Mouse (Mus musculus): Measurements from ENCODE around the gene Prkg1. TPM values are rescaled to one million over a fixed set of nuclear protein-coding genes. Genes with fewer than 3 reads are reported as not detected.
A peak's percentile ranks its signal among the peaks of the same experiment; 100 is the strongest.

The Prkg1 gene
- polyA plus RNA-seq, 1 experiment from 2014 or later, result 21.1 TPM

GRCm38 (mm10) chr19:30626036-30626435, 1138.8 kb downstream of the Prkg1 start:
- Histone ChIP-seq H3K4me3 (ENCODE audit: low read depth, low read length) (no peak overlapping the region), H3K36me3 (ENCODE audit: control insufficient read depth, insufficient read depth, low read length) (no peaks in the 10 kb centered on the region), H3K4me2 (replicated peaks; ENCODE audit: low read depth, low read length) (no peak overlapping the region), H3K4me1 (ENCODE audit: control insufficient read depth, insufficient read depth, low read length) (no peaks in the 10 kb centered on the region), H3K27ac (ENCODE audit: low read length) (no peak overlapping the region), H3K27me3 (ENCODE audit: control insufficient read depth, insufficient read depth, low read length) (no peaks in the 10 kb centered on the region), H3K9ac (replicated peaks; ENCODE audit: low read depth, low read length) (no peak overlapping the region), H3K9me3 (ENCODE audit: control insufficient read depth, low read depth, low read length) (no peaks in the 10 kb centered on the region)
- ATAC-seq (ENCODE audit: insufficient number of reproducible peaks, insufficient read depth, low FRiP score, low read depth), result no peak
- 24% methylated on average over 7 of the region's 7 CpGs for WGBS

DNA sequence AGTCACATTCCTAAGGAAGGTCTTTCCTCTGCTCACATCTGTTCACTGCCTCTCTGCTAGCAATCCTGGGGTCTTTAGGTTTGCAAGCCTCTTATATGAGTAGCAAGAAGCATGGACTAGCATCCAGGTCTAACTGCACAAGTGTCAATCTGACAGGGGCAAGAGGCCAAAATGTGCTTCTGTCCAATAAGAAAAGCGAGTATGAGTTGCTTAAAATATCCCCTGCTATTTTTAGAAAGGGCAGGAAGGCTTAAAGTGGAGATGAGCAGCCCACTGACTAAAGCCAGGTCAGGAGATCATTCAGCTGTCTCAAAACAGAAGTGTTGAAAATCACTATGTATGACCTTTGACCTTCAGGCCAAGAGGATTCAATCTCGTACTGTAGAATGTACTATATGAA, 1139.4 kb downstream of the Prkg1 start:
- no peak for ATAC-seq (ENCODE audit: insufficient number of reproducible peaks, insufficient read depth, low FRiP score, low read depth)
- no peak overlapping the region for H3K27ac ChIP-seq (ENCODE audit: low read length)
- H3K27me3 ChIP-seq (ENCODE audit: control insufficient read depth, insufficient read depth, low read length), result no peaks in the 10 kb centered on the region
- no peaks in the 10 kb centered on the region for H3K36me3 ChIP-seq (ENCODE audit: control insufficient read depth, insufficient read depth, low read length)
- H3K9ac ChIP-seq (replicated peaks; ENCODE audit: low read depth, low read length), result no peak overlapping the region
- H3K9me3 ChIP-seq (ENCODE audit: control insufficient read depth, low read depth, low read length), result no peaks in the 10 kb centered on the region
- no peak overlapping the region for H3K4me2 ChIP-seq (replicated peaks; ENCODE audit: low read depth, low read length)
- WGBS, result 53% methylated on average over 2 of the region's 2 CpGs
- no peak overlapping the region for H3K4me3 ChIP-seq (ENCODE audit: low read depth, low read length)
- no peaks in the 10 kb centered on the region for H3K4me1 ChIP-seq (ENCODE audit: control insufficient read depth, insufficient read depth, low read length)

DNA sequence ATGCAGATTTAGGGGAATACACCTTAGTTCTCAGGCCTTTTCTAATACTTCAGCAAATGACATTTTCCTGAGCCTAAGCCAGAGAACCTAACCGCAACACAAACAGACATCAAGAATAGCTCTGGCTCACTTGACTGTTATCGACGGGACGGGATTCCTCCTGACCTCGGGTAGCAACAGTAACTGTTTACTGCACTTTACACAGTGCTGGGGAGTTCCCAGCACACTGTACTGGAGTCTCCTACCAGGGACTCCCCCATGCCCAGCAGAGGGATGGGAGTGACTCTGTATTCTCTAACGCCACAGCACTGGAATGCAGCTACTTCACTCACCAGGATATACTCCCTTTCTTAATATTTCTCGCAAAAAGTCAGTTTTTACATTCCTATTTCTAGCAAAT, 1141.2 kb downstream of the Prkg1 start:
- no peaks in the 10 kb centered on the region for H3K27me3 ChIP-seq (ENCODE audit: control insufficient read depth, insufficient read depth, low read length)
- no peak overlapping the region for H3K9ac ChIP-seq (replicated peaks; ENCODE audit: low read depth, low read length)
- H3K4me3 ChIP-seq (ENCODE audit: low read depth, low read length), result no peak overlapping the region
- H3K27ac ChIP-seq (ENCODE audit: low read length), result no peak overlapping the region
- H3K9me3 ChIP-seq (ENCODE audit: control insufficient read depth, low read depth, low read length), result no peaks in the 10 kb centered on the region
- WGBS, result 47% methylated on average over 7 of the region's 7 CpGs
- no peak overlapping the region for H3K4me2 ChIP-seq (replicated peaks; ENCODE audit: low read depth, low read length)
- ATAC-seq (ENCODE audit: insufficient number of reproducible peaks, insufficient read depth, low FRiP score, low read depth), result no peak; the same call in 1 of the 2 replicates
- H3K4me1 ChIP-seq (ENCODE audit: control insufficient read depth, insufficient read depth, low read length), result no peaks in the 10 kb centered on the region
- H3K36me3 ChIP-seq (ENCODE audit: control insufficient read depth, insufficient read depth, low read length), result no peaks in the 10 kb centered on the region

- Histone ChIP-seq H3K4me2 (replicated peaks; ENCODE audit: low read depth, low read length) (no peak overlapping the region), H3K27ac (ENCODE audit: low read length) (no peak overlapping the region), H3K9ac (replicated peaks; ENCODE audit: low read depth, low read length) (no peak overlapping the region), H3K4me1 (ENCODE audit: control insufficient read depth, insufficient read depth, low read length) (no peaks in the 10 kb centered on the region), H3K36me3 (ENCODE audit: control insufficient read depth, insufficient read depth, low read length) (no peaks in the 10 kb centered on the region), H3K9me3 (ENCODE audit: control insufficient read depth, low read depth, low read length) (no peaks in the 10 kb centered on the region), H3K27me3 (ENCODE audit: control insufficient read depth, insufficient read depth, low read length) (no peaks in the 10 kb centered on the region), H3K4me3 (ENCODE audit: low read depth, low read length) (no peak overlapping the region)
- no peak for ATAC-seq (ENCODE audit: insufficient number of reproducible peaks, insufficient read depth, low FRiP score, low read depth)
- WGBS, result 72% methylated on average over 3 of the region's 3 CpGs
These were observed 1151.5 kb downstream of the Prkg1 start for GRCm38 (mm10) chr19:30613150-30613865.

GRCm38 (mm10) chr19:30586366-30586765, 1178.5 kb downstream of the Prkg1 start:
- H3K27me3 ChIP-seq (ENCODE audit: control insufficient read depth, insufficient read depth, low read length), result no peaks in the 10 kb centered on the region
- H3K9ac ChIP-seq (replicated peaks; ENCODE audit: low read depth, low read length), result no peak overlapping the region
- 83% methylated on average over 3 of the region's 3 CpGs for WGBS
- H3K36me3 ChIP-seq (ENCODE audit: control insufficient read depth, insufficient read depth, low read length), result no peaks in the 10 kb centered on the region
- ATAC-seq (ENCODE audit: insufficient number of reproducible peaks, insufficient read depth, low FRiP score, low read depth), result no peak
- H3K4me3 ChIP-seq (ENCODE audit: low read depth, low read length), result no peak overlapping the region
- H3K4me2 ChIP-seq (replicated peaks; ENCODE audit: low read depth, low read length), result no peak overlapping the region
- H3K27ac ChIP-seq (ENCODE audit: low read length), result no peak overlapping the region
- no peaks in the 10 kb centered on the region for H3K9me3 ChIP-seq (ENCODE audit: control insufficient read depth, low read depth, low read length)
- no peaks in the 10 kb centered on the region for H3K4me1 ChIP-seq (ENCODE audit: control insufficient read depth, insufficient read depth, low read length)

DNA sequence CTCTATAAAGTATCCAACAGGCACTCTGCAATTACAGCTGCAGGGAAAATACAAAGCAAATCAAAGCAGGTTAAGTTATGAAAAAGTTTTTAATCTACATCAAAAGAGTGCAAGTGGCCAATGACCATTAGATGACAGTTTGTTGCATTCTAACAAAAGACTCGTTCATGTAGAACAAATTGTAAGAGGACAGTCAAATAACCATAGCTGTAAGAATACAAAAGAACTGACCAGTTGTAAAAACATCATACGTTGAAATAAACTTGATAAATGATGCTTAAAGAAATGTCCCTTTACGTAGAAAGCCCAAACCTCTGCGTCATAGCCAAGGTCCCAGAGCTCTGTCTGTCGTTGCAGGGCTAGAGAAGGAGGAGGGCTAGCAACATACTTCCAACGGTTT, 1200.3 kb downstream of the Prkg1 start:
- no peak overlapping the region for H3K27ac ChIP-seq (ENCODE audit: low read length)
- H3K4me2 ChIP-seq (replicated peaks; ENCODE audit: low read depth, low read length), result no peak overlapping the region
- H3K9me3 ChIP-seq (ENCODE audit: control insufficient read depth, low read depth, low read length), result no peaks in the 10 kb centered on the region; the same call in 1 of the 2 replicates
- ATAC-seq (ENCODE audit: insufficient number of reproducible peaks, insufficient read depth, low FRiP score, low read depth), result no peak
- WGBS, result 81% methylated on average over 6 of the region's 6 CpGs
- no peaks in the 10 kb centered on the region for H3K4me1 ChIP-seq (ENCODE audit: control insufficient read depth, insufficient read depth, low read length)
- no peak overlapping the region for H3K4me3 ChIP-seq (ENCODE audit: low read depth, low read length)
- no peak overlapping the region for H3K9ac ChIP-seq (replicated peaks; ENCODE audit: low read depth, low read length)
- no peaks in the 10 kb centered on the region for H3K27me3 ChIP-seq (ENCODE audit: control insufficient read depth, insufficient read depth, low read length)
- no peaks in the 10 kb centered on the region for H3K36me3 ChIP-seq (ENCODE audit: control insufficient read depth, insufficient read depth, low read length)

DNA sequence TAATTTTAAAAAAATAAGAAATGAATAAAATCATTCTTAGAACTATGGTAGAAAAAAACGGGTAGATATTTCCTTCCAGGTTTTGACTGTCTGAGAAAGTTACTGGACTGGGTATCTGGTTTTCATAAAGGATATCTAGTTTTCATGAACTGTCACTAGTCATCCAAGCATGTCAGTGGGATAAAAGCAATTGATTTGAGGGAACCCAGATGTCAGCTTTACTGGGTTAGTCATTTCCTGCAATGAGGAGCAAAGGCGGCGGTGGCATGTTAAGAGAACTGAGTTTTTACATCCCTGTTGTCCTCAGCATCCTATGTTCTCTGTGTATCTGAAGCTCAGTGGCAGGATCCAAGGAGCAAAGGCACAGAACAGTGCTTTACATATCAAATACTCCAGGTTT, 1201.0 kb downstream of the Prkg1 start:
- H3K9ac ChIP-seq (replicated peaks; ENCODE audit: low read depth, low read length), result no peak overlapping the region
- no peaks in the 10 kb centered on the region for H3K36me3 ChIP-seq (ENCODE audit: control insufficient read depth, insufficient read depth, low read length)
- WGBS, result 74% methylated on average over 3 of the region's 3 CpGs
- no peak overlapping the region for H3K4me3 ChIP-seq (ENCODE audit: low read depth, low read length)
- no peak overlapping the region for H3K4me2 ChIP-seq (replicated peaks; ENCODE audit: low read depth, low read length)
- no peaks in the 10 kb centered on the region for H3K27me3 ChIP-seq (ENCODE audit: control insufficient read depth, insufficient read depth, low read length)
- H3K9me3 ChIP-seq (ENCODE audit: control insufficient read depth, low read depth, low read length), result no peaks in the 10 kb centered on the region; the same call in 1 of the 2 replicates
- no peak overlapping the region for H3K27ac ChIP-seq (ENCODE audit: low read length)
- ATAC-seq (ENCODE audit: insufficient number of reproducible peaks, insufficient read depth, low FRiP score, low read depth), result no peak
- H3K4me1 ChIP-seq (ENCODE audit: control insufficient read depth, insufficient read depth, low read length), result no peaks in the 10 kb centered on the region

GRCm38 (mm10) chr19:30558024-30558423, 1206.8 kb downstream of the Prkg1 start:
- ATAC-seq (ENCODE audit: insufficient number of reproducible peaks, insufficient read depth, low FRiP score, low read depth), result no peak
- H3K4me3 ChIP-seq (ENCODE audit: low read depth, low read length), result no peak overlapping the region
- no peak overlapping the region for H3K4me2 ChIP-seq (replicated peaks; ENCODE audit: low read depth, low read length)
- H3K9ac ChIP-seq (replicated peaks; ENCODE audit: low read depth, low read length), result no peak overlapping the region
- no peaks in the 10 kb centered on the region; the same call in 1 of the 2 replicates for H3K9me3 ChIP-seq (ENCODE audit: control insufficient read depth, low read depth, low read length)
- no peak overlapping the region for H3K27ac ChIP-seq (ENCODE audit: low read length)
- H3K4me1 ChIP-seq (ENCODE audit: control insufficient read depth, insufficient read depth, low read length), result no peaks in the 10 kb centered on the region
- H3K27me3 ChIP-seq (ENCODE audit: control insufficient read depth, insufficient read depth, low read length), result 0 out of 2 replicates have a peak, but pooled peaks cover 6% of the 10 kb centered on the region
- H3K36me3 ChIP-seq (ENCODE audit: control insufficient read depth, insufficient read depth, low read length), result no peaks in the 10 kb centered on the region

DNA sequence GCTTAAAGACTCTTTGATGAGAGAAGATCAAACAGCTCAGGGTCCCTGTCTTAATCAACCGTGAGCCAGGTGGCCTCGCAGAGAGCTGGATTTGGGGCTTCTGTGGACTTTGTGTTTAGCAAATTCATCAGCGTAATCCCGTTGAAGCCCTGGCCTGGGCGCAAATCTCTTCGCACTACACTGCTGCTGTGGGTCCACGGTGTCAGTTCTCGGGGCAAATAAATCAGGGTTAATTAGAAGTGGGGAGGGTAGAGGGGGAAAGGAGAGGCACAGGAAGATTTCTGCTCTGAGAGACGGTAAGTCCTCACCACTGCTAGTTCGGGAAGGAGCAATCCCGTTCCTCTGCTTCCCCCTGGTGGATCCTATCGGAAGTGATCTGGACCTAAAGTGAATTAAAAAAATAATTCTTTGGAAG, 1210.4 kb downstream of the Prkg1 start:
- H3K9me3 ChIP-seq (ENCODE audit: control insufficient read depth, low read depth, low read length), result no peaks in the 10 kb centered on the region
- no peak for ATAC-seq (ENCODE audit: insufficient number of reproducible peaks, insufficient read depth, low FRiP score, low read depth)
- H3K36me3 ChIP-seq (ENCODE audit: control insufficient read depth, insufficient read depth, low read length), result no peaks in the 10 kb centered on the region
- peaks cover 22% of the 10 kb centered on the region for H3K27me3 ChIP-seq (ENCODE audit: control insufficient read depth, insufficient read depth, low read length)
- under 1% methylated on average over 12 of the region's 12 CpGs for WGBS
- H3K27ac ChIP-seq (ENCODE audit: low read length), result no peak overlapping the region
- H3K4me3 ChIP-seq (ENCODE audit: low read depth, low read length), result peak overlapping the region; percentile 8; the same call in 1 of the 2 replicates
- peak overlapping the region; percentile 47 for H3K4me2 ChIP-seq (replicated peaks; ENCODE audit: low read depth, low read length)
- H3K9ac ChIP-seq (replicated peaks; ENCODE audit: low read depth, low read length), result no peak overlapping the region
- 0 out of 2 replicates have a peak, but pooled peaks cover 5% of the 10 kb centered on the region for H3K4me1 ChIP-seq (ENCODE audit: control insufficient read depth, insufficient read depth, low read length)

All from stomach, embryonic 14.5 days (tissue).